In genomic region chr10:95297690-95298104, GRCm38 (mm10) we compare ENCODE assay signal across 9 mouse cellular contexts. TPM values are rescaled to one million over a fixed set of nuclear protein-coding genes. Genes with fewer than 3 reads are reported as not detected.
DNase-seq lines count a peak whose midpoint lies in the region; ATAC-seq and TF ChIP-seq lines count a peak whose summit lies in the region.
"Had no signal": no experiment of that assay in that cellular context is flagged by ENCODE, and none has a peak within 500 bp of the region (broad histone marks: within the 10 kb centered on the region; RNA-seq: fewer than 3 reads in every experiment).

No protein-coding gene starts in this region.

- peaks cover 24% of the 10 kb centered on the region for H3K4me1 ChIP-seq in hindbrain, embryonic 13.5 days (replicated peaks)
- peaks cover 28% of the 10 kb centered on the region for H3K4me1 ChIP-seq in hindbrain, embryonic 10.5 days (replicated peaks)
- peaks cover 13% of the 10 kb centered on the region for H3K4me1 ChIP-seq in liver, embryonic 16.5 days (ENCODE audit: control insufficient read depth, low read depth, low read length)
- H3K4me1 ChIP-seq in kidney, embryonic 16.5 days (ENCODE audit: insufficient read depth, low read length) = peaks cover 9% of the 10 kb centered on the region

- 53% methylated on average over 9 of the region's 9 CpGs for WGBS in hindbrain, embryonic 13.5 days
- WGBS in hindbrain, embryonic 10.5 days = 65% methylated on average over 9 of the region's 9 CpGs
- WGBS in liver, embryonic 16.5 days (ENCODE audit: insufficient replicate concordance) = 17% methylated on average over 9 of the region's 9 CpGs
- 75% methylated on average over 9 of the region's 9 CpGs for WGBS in kidney, embryonic 16.5 days

- H3K27me3 ChIP-seq in hindbrain, embryonic 13.5 days = no peaks in the 10 kb centered on the region
- no peaks in the 10 kb centered on the region for H3K27me3 ChIP-seq in hindbrain, embryonic 10.5 days (ENCODE audit: insufficient read depth, poor library complexity, severe bottlenecking)
- no peaks in the 10 kb centered on the region for H3K27me3 ChIP-seq in liver, embryonic 16.5 days (ENCODE audit: control insufficient read depth, insufficient read depth, low read depth, low read length)
- no peaks in the 10 kb centered on the region for H3K27me3 ChIP-seq in kidney, embryonic 16.5 days (ENCODE audit: insufficient read depth, low read length)
- H3K27me3 ChIP-seq: embryonic facial prominence, embryonic 15.5 days had no signal

- peak; percentile 76 for ATAC-seq in hindbrain, embryonic 13.5 days (ENCODE audit: low FRiP score)
- peak; percentile 87 for ATAC-seq in liver, embryonic 16.5 days (ENCODE audit: low read depth)
- ATAC-seq in kidney, embryonic 16.5 days (ENCODE audit: low FRiP score, low TSS enrichment) = no peak

- H3K9ac ChIP-seq in hindbrain, embryonic 13.5 days = no peak overlapping the region
- no peak overlapping the region; the same call in 1 of the 2 replicates for H3K9ac ChIP-seq in liver, embryonic 16.5 days (ENCODE audit: low read depth, low read length)
- H3K9ac ChIP-seq in kidney, embryonic 16.5 days (replicated peaks; ENCODE audit: low read length) = no peak overlapping the region
- H3K9ac ChIP-seq: embryonic facial prominence, embryonic 15.5 days had no signal

- no peak overlapping the region for H3K27ac ChIP-seq in hindbrain, embryonic 13.5 days
- no peak overlapping the region for H3K27ac ChIP-seq in hindbrain, embryonic 10.5 days
- H3K27ac ChIP-seq in liver, embryonic 16.5 days (ENCODE audit: low read length) = peak overlapping the region; percentile 57
- no peak overlapping the region for H3K27ac ChIP-seq in kidney, embryonic 16.5 days (ENCODE audit: low read length)
- H3K27ac ChIP-seq: embryonic facial prominence, embryonic 15.5 days had no signal

- no peak for TF ChIP-seq CTCF in brain, embryonic 14.5 days (IDR thresholded peaks at IDR 0.05; ENCODE audit: borderline replicate concordance, extremely low read depth, insufficient read depth, insufficient read length)

- no peaks in the 10 kb centered on the region for H3K9me3 ChIP-seq in hindbrain, embryonic 13.5 days
- H3K9me3 ChIP-seq in hindbrain, embryonic 10.5 days = no peaks in the 10 kb centered on the region
- no peaks in the 10 kb centered on the region for H3K9me3 ChIP-seq in liver, embryonic 16.5 days (replicated peaks; ENCODE audit: control insufficient read depth, low read length)
- no peaks in the 10 kb centered on the region for H3K9me3 ChIP-seq in kidney, embryonic 16.5 days (ENCODE audit: low read length)
- H3K9me3 ChIP-seq: embryonic facial prominence, embryonic 15.5 days had no signal

- H3K36me3 ChIP-seq in hindbrain, embryonic 13.5 days = no peaks in the 10 kb centered on the region
- no peaks in the 10 kb centered on the region for H3K36me3 ChIP-seq in hindbrain, embryonic 10.5 days
- no peaks in the 10 kb centered on the region for H3K36me3 ChIP-seq in liver, embryonic 16.5 days (ENCODE audit: control insufficient read depth, insufficient read depth)
- H3K36me3 ChIP-seq in kidney, embryonic 16.5 days (ENCODE audit: insufficient read depth, low read length) = no peaks in the 10 kb centered on the region
- H3K36me3 ChIP-seq: embryonic facial prominence, embryonic 15.5 days had no signal

- H3K4me2 ChIP-seq in hindbrain, embryonic 13.5 days = no peak overlapping the region
- no peak overlapping the region for H3K4me2 ChIP-seq in liver, embryonic 16.5 days (ENCODE audit: low read depth, low read length)
- H3K4me2 ChIP-seq in kidney, embryonic 16.5 days (replicated peaks; ENCODE audit: low read depth, low read length) = no peak overlapping the region
- H3K4me2 ChIP-seq: embryonic facial prominence, embryonic 15.5 days had no signal

- H3K4me3 ChIP-seq in hindbrain, embryonic 13.5 days = no peak overlapping the region
- no peak overlapping the region for H3K4me3 ChIP-seq in hindbrain, embryonic 10.5 days
- no peak overlapping the region for H3K4me3 ChIP-seq in liver, embryonic 16.5 days (ENCODE audit: low read depth, low read length)
- H3K4me3 ChIP-seq in kidney, embryonic 16.5 days (ENCODE audit: low read length) = no peak overlapping the region
- H3K4me3 ChIP-seq: embryonic facial prominence, embryonic 15.5 days had no signal

- no peak for DNase-seq in hindbrain, embryonic 10.5 days (ENCODE audit: low spot score)
- DNase-seq in brain, embryonic 14.5 days (ENCODE audit: low read depth) = peak; percentile 57
- DNase-seq in heart, adult 8-10 months (ENCODE audit: low spot score) = peak; percentile 59
- no peak for DNase-seq in T-cell, adult 2 months (ENCODE audit: low spot score)
- no peak for DNase-seq in ovary, adult 18-20 months (ENCODE audit: low spot score)

- TF ChIP-seq POLR2A in brain, embryonic 14.5 days (IDR thresholded peaks at IDR 0.05; ENCODE audit: borderline replicate concordance, extremely low read depth, insufficient read depth, insufficient read length, poor library complexity, severe bottlenecking) = no peak

RNA-seq across cellular contexts. Expression of gene Cradd, which starts 26.2 kb away (rescaled TPM):
- 10.3 and 11.7 TPM in 2 replicates for polyA plus RNA-seq in hindbrain, embryonic 13.5 days (2015; fragmentation: Nextera tagmentation; extraction: Ambion mirVana)
- polyA plus RNA-seq in hindbrain, embryonic 10.5 days (2016; fragmentation: Nextera tagmentation; extraction: Ambion mirVana) = 10.9 and 13.3 TPM in 2 replicates
- 10.1 and 10.8 TPM in 2 replicates for polyA plus RNA-seq in brain, embryonic 14.5 days (2012; rRNA removed)
- total RNA-seq in heart, adult 8-10 months (2022) = 10 to 100 TPM in 2 of 4 experiments, 1 to 10 TPM in 2; 6.6 to 15.0 (median 10.4) TPM
- 4.2 and 4.4 TPM in 2 replicates for polyA plus RNA-seq in liver, embryonic 16.5 days (2015; fragmentation: Nextera tagmentation; extraction: Ambion mirVana)
- 9.2 and 10.4 TPM in 2 replicates for polyA plus RNA-seq in kidney, embryonic 16.5 days (2015; fragmentation: Nextera tagmentation; extraction: Ambion mirVana)

Comparison
In these comparisons a context has a peak if more than half of its experiments do, and no peak if none do; other contexts are left out.
1. DNase-seq: peak in brain, embryonic 14.5 days (single experiment) and heart, adult 8-10 months (single experiment); none in hindbrain, embryonic 10.5 days (single experiment), T-cell, adult 2 months (single experiment) and ovary, adult 18-20 months (single experiment).